Mouse (Mus musculus) skeletal muscle tissue, adult 2 months (tissue): ENCODE data around the gene Gm20824.
"Not testable (repeated sequence)": the region's sequence is repeated elsewhere in the genome, so short reads cannot be mapped to it uniquely, and the experiment has no call there.

Experiments
- DNase-seq: peaks from one replicate; pipeline ENCODE4 v3.0.0-alpha.2; 2012; ENCODE audit warnings: low read depth, low spot score

Gm20824 gene

GRCm38 (mm10) chrY:8257607-8258006 is at the start of gene Gm20824:
Gm20824 (plus strand) TSS chrY:8257907.
- DNase-seq: not testable (repeated sequence)
